Mouse (Mus musculus) liver, embryonic 14.5 days (tissue): ENCODE data around the gene Stxbp4.

ENCODE experiments used
- CTCF ChIP-seq: IDR thresholded peaks from 2 replicates; pipeline ENCODE4 v1.5.1; 2016; ENCODE audit warnings: antibody characterized with exemption, low read depth, control low read depth
- EP300 ChIP-seq: IDR thresholded peaks from 2 replicates; pipeline ENCODE4 v1.6.1; 2016; ENCODE audit warnings: antibody characterized with exemption, low read depth

DNA sequence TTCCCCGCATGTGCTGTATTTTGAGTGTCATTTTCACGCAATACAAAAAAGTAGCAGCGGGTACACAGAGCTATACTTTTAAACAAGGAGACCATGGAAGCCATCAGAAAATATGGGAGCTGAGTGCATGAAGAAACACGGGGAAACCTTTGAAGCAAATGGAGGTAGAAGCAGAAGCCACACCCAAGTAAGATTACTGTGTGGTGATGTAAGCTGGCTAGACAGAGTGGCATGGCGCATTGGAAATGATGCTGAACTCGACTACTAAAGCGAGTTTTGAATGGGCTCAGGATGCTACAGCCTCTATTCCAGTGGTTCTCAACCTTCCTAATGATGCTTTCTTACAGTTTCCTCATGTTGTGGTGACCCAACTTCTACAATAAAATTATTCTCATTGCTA lies 39.1 kb upstream of the Stxbp4 start:
- no peak for TF ChIP-seq CTCF
- no peak; the same call in 1 of the 2 replicates for TF ChIP-seq EP300
